Mouse (Mus musculus) limb, embryonic 10.5 days (tissue): ENCODE measurements around the gene Chmp6. TPM values are rescaled to one million over a fixed set of nuclear protein-coding genes. Genes with fewer than 3 reads are reported as not detected.
A peak's percentile ranks its signal among the peaks of the same experiment; 100 is the strongest.

Source experiments
- DNase-seq: peaks from one replicate; pipeline ENCODE4 v3.0.0-alpha.2; 2017; ENCODE audit warnings: low spot score
- H3K27ac ChIP-seq: fragments of 300-500 bp; sonication (generic); 2 replicates; pipeline ENCODE4 v1.5.1; 2016; ENCODE audit warnings: mild to moderate bottlenecking
- H3K27me3 ChIP-seq: fragments of 300-500 bp; sonication (generic); 2 replicates; pipeline ENCODE4 v1.6.1; 2016; ENCODE audit warnings: low read depth, mild to moderate bottlenecking; ENCODE audit not compliant: poor library complexity, severe bottlenecking
- H3K36me3 ChIP-seq: fragments of 300-500 bp; sonication (generic); 2 replicates; pipeline ENCODE4 v1.6.1; 2016; ENCODE audit warnings: mild to moderate bottlenecking, moderate library complexity
- H3K4me1 ChIP-seq: fragments of 300-500 bp; sonication (generic); 2 replicates; pipeline ENCODE4 v1.6.1; 2016
- H3K4me3 ChIP-seq: fragments of 300-500 bp; sonication (generic); 2 replicates; pipeline ENCODE4 v1.5.1; 2016; ENCODE audit warnings: mild to moderate bottlenecking, moderate library complexity
- H3K9me3 ChIP-seq: fragments of 300-500 bp; sonication (generic); replicated peaks from 2 replicates; pipeline ENCODE4 v1.6.1; 2016; ENCODE audit warnings: mild to moderate bottlenecking
- WGBS: fragments of 180-500 bp; shearing (Covaris S2); methylation state at CpG from one replicate; pipeline ENCODE4 v1.1.7; 2016; 5-methylcytosine and 5-hydroxymethylcytosine counted together
- polyA plus RNA-seq: library from polyadenylated mRNA; unstranded; fragments of >200 nt; fragmentation: Nextera tagmentation; extraction: Ambion mirVana; gene quantifications from 2 replicates; pipeline ENCODE4 v1.2.1, GENCODE M21; 2016

Chmp6 gene
- polyA plus RNA-seq, 1 experiment from 2014 or later, result 127 TPM

GRCm38 (mm10) chr11:119954749-119955337 is 41.6 kb downstream of the Chmp6 start:
- no peak for DNase-seq
- H3K27ac ChIP-seq, result peak overlapping the region; percentile 43; the same call in 1 of the 2 replicates
- peaks cover 4% of the 10 kb centered on the region; the same call in 1 of the 2 replicates for H3K36me3 ChIP-seq
- peaks cover 26% of the 10 kb centered on the region for H3K4me1 ChIP-seq
- no peak overlapping the region for H3K4me3 ChIP-seq
- H3K27me3 ChIP-seq, result no peaks in the 10 kb centered on the region
- WGBS, result 80% methylated on average over 2 of the region's 2 CpGs
- H3K9me3 ChIP-seq, result no peaks in the 10 kb centered on the region

- WGBS, result 68% methylated on average over 3 of the region's 3 CpGs
- peak overlapping the region; percentile 43; the same call in 1 of the 2 replicates for H3K27ac ChIP-seq
- H3K4me1 ChIP-seq, result peaks cover 26% of the 10 kb centered on the region
Measured at GRCm38 (mm10) chr11:119955432-119955831, 42.2 kb downstream of the Chmp6 start.

DNA sequence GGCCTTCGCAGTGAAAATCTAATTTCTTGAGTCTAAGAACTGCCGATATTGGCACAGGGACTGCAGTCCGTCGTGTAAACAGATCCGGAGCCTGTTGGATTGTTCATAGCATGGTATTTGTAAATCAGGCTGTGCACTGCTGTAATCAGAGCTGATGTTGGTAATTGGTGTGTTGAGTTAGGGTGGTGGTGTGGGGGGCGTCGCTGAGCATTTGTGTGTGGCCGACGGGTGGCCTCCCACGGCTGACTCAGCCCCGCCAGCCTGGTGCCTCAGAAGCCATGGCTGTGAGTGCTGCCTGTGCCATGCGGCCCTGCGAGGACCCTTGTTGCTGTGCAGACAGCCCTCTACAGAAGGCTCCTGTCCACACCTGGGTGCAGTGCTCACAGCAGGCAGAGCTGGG is 43.3 kb downstream of the Chmp6 start:
- Histone ChIP-seq H3K36me3 (peaks cover 15% of the 10 kb centered on the region; the same call in 1 of the 2 replicates), H3K27ac (no peak overlapping the region), H3K9me3 (no peaks in the 10 kb centered on the region), H3K27me3 (no peaks in the 10 kb centered on the region), H3K4me3 (no peak overlapping the region), H3K4me1 (peaks cover 26% of the 10 kb centered on the region)
- DNase-seq, result no peak
- 83% methylated on average over 13 of the region's 13 CpGs for WGBS

More at GRCm38 (mm10) chr11:119955432-119955831, 42.2 kb downstream of the Chmp6 start:
- Histone ChIP-seq H3K9me3 (no peaks in the 10 kb centered on the region), H3K36me3 (peaks cover 6% of the 10 kb centered on the region; the same call in 1 of the 2 replicates), H3K27me3 (no peaks in the 10 kb centered on the region), H3K4me3 (no peak overlapping the region)
- DNase-seq, result no peak

- Histone ChIP-seq H3K9me3 (no peaks in the 10 kb centered on the region), H3K27ac (no peak overlapping the region), H3K4me1 (peaks cover 26% of the 10 kb centered on the region), H3K36me3 (peaks cover 15% of the 10 kb centered on the region; the same call in 1 of the 2 replicates), H3K27me3 (no peaks in the 10 kb centered on the region), H3K4me3 (no peak overlapping the region)
- WGBS, result 82% methylated on average over 7 of the region's 7 CpGs
- no peak for DNase-seq
Measured at GRCm38 (mm10) chr11:119958856-119959255, 45.6 kb downstream of the Chmp6 start.

- Histone ChIP-seq H3K9me3 (no peaks in the 10 kb centered on the region), H3K4me3 (no peak overlapping the region), H3K36me3 (peaks cover 15% of the 10 kb centered on the region; the same call in 1 of the 2 replicates), H3K4me1 (peaks cover 25% of the 10 kb centered on the region), H3K27me3 (no peaks in the 10 kb centered on the region), H3K27ac (no peak overlapping the region)
- 81% methylated on average over 4 of the region's 4 CpGs for WGBS
- no peak for DNase-seq
Measured at GRCm38 (mm10) chr11:119959714-119960113, 46.5 kb downstream of the Chmp6 start.

GRCm38 (mm10) chr11:119960671-119961070 is 47.4 kb downstream of the Chmp6 start:
- DNase-seq, result no peak
- H3K27ac ChIP-seq, result no peak overlapping the region
- peaks cover 17% of the 10 kb centered on the region; the same call in 1 of the 2 replicates for H3K36me3 ChIP-seq
- WGBS, result 90% methylated on average over 6 of the region's 6 CpGs
- peaks cover 15% of the 10 kb centered on the region for H3K4me1 ChIP-seq
- no peak overlapping the region for H3K4me3 ChIP-seq
- H3K9me3 ChIP-seq, result no peaks in the 10 kb centered on the region
- no peaks in the 10 kb centered on the region for H3K27me3 ChIP-seq

- Histone ChIP-seq H3K27ac (no peak overlapping the region), H3K9me3 (no peaks in the 10 kb centered on the region), H3K4me3 (no peak overlapping the region), H3K4me1 (peaks cover 8% of the 10 kb centered on the region; the same call in 1 of the 2 replicates), H3K36me3 (peaks cover 20% of the 10 kb centered on the region; the same call in 1 of the 2 replicates), H3K27me3 (no peaks in the 10 kb centered on the region)
- no peak for DNase-seq
- WGBS, result 90% methylated on average over 3 of the region's 3 CpGs
Measured at GRCm38 (mm10) chr11:119961511-119961910, 48.3 kb downstream of the Chmp6 start.

DNA sequence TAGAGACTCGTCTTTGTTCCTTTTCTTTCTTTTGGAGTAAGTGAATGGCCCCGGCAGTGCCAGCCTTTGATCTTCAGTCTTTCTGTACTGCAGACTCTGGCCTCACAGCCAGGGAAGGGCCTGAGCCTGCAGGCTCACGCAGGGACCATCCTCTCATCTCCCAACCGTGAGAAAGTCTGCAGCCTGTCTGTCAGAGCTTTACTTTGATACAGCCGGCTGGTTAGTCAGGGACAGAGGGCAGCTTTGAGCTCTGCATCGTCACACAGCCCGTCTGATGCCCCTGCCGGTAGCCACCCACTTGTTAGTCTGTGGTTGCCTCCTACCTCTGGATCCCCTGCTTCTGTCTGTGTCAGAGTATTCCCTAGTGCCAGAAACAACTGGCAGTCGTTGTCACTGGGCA is 51.8 kb downstream of the Chmp6 start:
- H3K27me3 ChIP-seq, result no peaks in the 10 kb centered on the region
- H3K27ac ChIP-seq, result no peak overlapping the region
- H3K4me1 ChIP-seq, result peaks cover 4% of the 10 kb centered on the region
- H3K4me3 ChIP-seq, result no peak overlapping the region
- 16% methylated on average over 9 of the region's 9 CpGs for whole genome bisulfite sequencing
- no peaks in the 10 kb centered on the region for H3K9me3 ChIP-seq
- H3K36me3 ChIP-seq, result peaks cover 22% of the 10 kb centered on the region; the same call in 1 of the 2 replicates
- DNase-seq, result no peak

GRCm38 (mm10) chr11:119966294-119966693 is 53.1 kb downstream of the Chmp6 start:
- WGBS, result 83% methylated on average over 6 of the region's 6 CpGs
- Histone ChIP-seq H3K4me3 (no peak overlapping the region), H3K36me3 (peaks cover 13% of the 10 kb centered on the region; the same call in 1 of the 2 replicates), H3K4me1 (peaks cover 4% of the 10 kb centered on the region), H3K27me3 (no peaks in the 10 kb centered on the region), H3K9me3 (no peaks in the 10 kb centered on the region), H3K27ac (no peak overlapping the region)
- no peak for DNase-seq

GRCm38 (mm10) chr11:119967401-119967800 is 54.2 kb downstream of the Chmp6 start:
- no peak for DNase-seq
- H3K27ac ChIP-seq, result no peak overlapping the region
- 83% methylated on average over 8 of the region's 8 CpGs for WGBS
- peaks cover 4% of the 10 kb centered on the region for H3K4me1 ChIP-seq
- no peaks in the 10 kb centered on the region for H3K9me3 ChIP-seq
- H3K36me3 ChIP-seq, result 0 out of 2 replicates have a peak, but pooled peaks cover 13% of the 10 kb centered on the region
- no peak overlapping the region for H3K4me3 ChIP-seq
- no peaks in the 10 kb centered on the region for H3K27me3 ChIP-seq

- no peak for DNase-seq
- 87% methylated on average over 2 of the region's 2 CpGs for WGBS
- Histone ChIP-seq H3K9me3 (no peaks in the 10 kb centered on the region), H3K4me1 (peaks cover 4% of the 10 kb centered on the region), H3K27ac (no peak overlapping the region), H3K27me3 (no peaks in the 10 kb centered on the region), H3K4me3 (no peak overlapping the region), H3K36me3 (0 out of 2 replicates have a peak, but pooled peaks cover 13% of the 10 kb centered on the region)
Measured at GRCm38 (mm10) chr11:119967892-119968291, 54.7 kb downstream of the Chmp6 start.
